Mouse (Mus musculus) activated CD4-positive, CD25-positive, alpha-beta regulatory T cell, adult 9 weeks (primary cell): ENCODE data around the gene 1700018B08Rik. TPM values are rescaled to one million over a fixed set of nuclear protein-coding genes. Genes with fewer than 3 reads are reported as not detected.

Experiments used
- polyA plus RNA-seq: library from polyadenylated mRNA; unstranded; fragments of 100-300 nt; shearing (Covaris generic); gene quantifications from one replicate; pipeline ENCODE4 v1.2.1, GENCODE M21; 2017

1700018B08Rik gene
- polyA plus RNA-seq: not detected

DNA sequence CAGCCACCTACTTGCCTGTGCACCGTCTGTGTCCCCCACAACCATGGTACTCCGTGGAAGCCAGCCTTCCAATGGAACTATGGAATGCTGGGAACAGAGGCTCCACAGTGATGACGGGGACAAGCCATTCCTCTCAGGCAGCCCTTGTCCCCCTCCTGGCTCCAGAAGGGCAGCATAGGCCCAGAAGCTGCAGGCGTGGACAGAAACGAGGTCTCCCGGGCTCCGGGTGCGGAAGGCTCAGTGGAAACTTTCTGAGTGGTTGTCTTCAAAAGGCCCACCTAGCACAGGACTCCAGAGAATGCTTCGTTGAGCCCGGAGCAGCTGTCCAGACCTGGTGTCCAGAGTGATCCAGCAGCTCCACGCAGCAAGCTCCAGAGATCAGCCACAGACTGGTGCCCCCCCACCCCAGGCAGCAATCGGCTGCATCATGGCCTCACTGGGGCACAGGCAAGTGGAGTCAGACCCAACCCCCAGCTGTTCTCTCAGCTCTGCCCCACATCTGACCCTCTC lies at the start of gene 1700018B08Rik:
TSS of gene 1700018B08Rik (minus strand) at position 45 of the 510 bp plus-strand sequence.

GRCm38 (mm10) chr8:121590203-121591177 lies 46.4 kb upstream of the 1700018B08Rik start, which contains the start of gene Map1lc3b:
Gene Map1lc3b, plus strand, starts transcription at chr8:121590361.

GRCm38 (mm10) chr8:121578676-121579451 lies 34.7 kb upstream of the 1700018B08Rik start, which contains the start of gene Fbxo31:
Gene Fbxo31, minus strand, starts transcription at chr8:121578806.

Other genes with a start within 250 kb of the 1700018B08Rik start
- gene Fbxo31, start 34.5 kb upstream of the 1700018B08Rik start, polyA plus RNA-seq: 3.5 TPM
- gene Map1lc3b, start 46.0 kb upstream of the 1700018B08Rik start, polyA plus RNA-seq: 377 TPM
- 0.10 TPM for gene Zcchc14, start 108.6 kb upstream of the 1700018B08Rik start, polyA plus RNA-seq
- 0.16 TPM for gene Jph3, start 185.3 kb upstream of the 1700018B08Rik start, polyA plus RNA-seq